Mouse (Mus musculus) thymus, postnatal 0 days (tissue): ENCODE measurements at regions not wholly inside any gene's neighbourhood (a gene's known extent, or its start where the extent isn't known, plus 50 kb on each side); places are given as distances from the start of the nearest gene placed in this dataset.
A peak's percentile ranks its signal among the peaks of the same experiment; 100 is the strongest.

Source experiments
- DNase-seq: peaks from one replicate; pipeline ENCODE4 v3.0.0-alpha.2; 2015; ENCODE audit warnings: low spot score

DNA sequence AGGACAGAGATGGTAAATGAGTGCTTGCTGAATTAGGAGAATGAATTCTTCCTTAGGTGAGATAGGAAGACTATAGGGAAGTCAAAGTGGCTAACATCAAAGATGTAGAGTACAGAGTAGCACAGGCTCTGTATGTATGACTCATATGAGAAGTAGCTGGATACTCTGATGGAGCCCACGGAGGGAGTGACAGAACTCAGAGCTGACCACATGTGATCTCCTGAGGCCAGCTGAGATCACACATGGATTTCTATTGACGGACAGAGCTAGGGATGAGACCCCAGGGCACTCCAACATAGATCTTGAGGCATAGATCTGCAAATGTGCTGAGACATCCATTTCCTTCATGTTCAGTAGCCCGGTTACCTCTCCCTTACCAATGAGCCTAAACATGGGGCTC is 66.0 kb downstream of the Cops8 start:
- no peak for DNase-seq

DNA sequence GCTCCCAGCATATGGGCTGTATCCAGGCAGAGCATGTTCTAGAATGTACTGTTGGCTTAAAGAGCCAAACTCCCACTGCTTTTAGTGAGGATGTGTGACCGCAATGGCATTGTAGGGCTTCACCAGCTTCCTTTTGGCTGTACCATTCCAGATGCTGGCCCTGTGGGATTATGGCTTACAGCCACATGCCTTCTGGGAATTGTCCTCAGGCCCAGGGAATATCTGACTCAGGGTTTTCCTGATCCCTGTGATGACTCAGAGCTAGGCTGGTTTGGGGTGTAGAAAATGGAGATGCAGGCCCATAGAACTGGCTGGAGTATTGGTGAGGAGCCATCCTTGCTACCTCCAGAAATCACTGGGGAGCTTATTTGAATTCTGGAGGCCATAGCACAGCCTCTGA is 66.5 kb downstream of the Cops8 start:
- DNase-seq = no peak

- no peak for DNase-seq
Observed at GRCm38 (mm10) chr1:90670346-90670745, 67.6 kb downstream of the Cops8 start.

DNA sequence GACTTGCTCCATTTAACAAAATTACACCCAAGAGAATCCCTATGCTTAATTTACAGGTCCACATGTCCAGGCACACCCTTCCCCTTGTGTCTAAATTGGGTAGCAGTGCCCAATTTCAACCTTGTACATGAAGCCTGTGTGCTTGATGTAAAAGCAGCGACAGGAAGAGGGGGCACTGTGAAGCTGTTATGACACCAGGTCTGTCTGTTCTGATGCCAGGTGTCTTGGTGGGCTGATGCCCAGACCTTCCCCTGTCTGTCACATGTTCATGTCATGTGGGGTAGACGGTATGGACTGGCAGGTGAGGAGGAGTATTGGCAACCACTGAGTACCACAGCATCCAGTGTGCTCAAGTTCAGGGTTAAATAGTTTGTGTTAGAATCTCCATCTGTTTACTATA is 71.0 kb downstream of the Cops8 start:
- peak; percentile 83 for DNase-seq

DNA sequence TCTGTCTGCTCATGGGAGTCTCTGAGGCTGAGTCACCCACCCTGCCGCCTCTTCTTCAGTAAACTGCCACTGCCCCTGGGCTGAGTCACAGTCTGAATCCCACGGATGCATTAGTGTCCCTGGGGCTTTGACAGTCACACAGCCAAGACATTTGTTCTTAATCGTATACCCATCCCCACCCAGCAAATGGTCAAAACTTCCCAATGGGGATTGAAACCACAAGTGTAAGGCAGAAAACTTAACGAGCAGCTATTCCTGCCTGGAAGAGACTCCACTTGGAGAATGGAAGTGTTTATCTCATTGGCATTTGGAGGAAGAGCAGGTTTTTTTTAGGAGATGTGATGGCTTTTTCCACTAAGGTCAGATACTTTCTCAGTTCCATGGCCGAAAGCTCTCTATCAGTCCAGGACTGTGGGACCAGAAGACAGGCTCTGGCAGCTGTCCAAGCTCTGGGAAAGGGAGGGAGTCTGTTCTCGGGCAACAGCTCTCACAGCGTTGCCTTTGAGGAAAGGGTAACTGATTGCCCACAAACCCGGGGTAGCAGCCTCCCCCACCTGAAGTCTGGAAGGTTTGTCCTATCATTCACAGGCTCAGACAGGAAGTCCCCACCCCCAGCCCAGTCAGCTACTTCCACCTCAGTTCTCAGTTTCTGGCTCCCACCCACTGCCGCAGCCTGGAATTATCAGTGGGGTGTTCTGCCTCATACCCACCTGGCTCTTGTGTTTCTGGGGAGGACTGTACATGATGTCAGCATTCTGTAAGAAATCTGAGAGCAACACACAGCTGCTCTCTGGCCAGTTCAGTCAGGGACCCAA is 73.6 kb downstream of the Cops8 start:
- peak; percentile 84 for DNase-seq

GRCm38 (mm10) chr1:90677188-90677587 is 74.4 kb downstream of the Cops8 start:
- no peak for DNase-seq

GRCm38 (mm10) chr1:90677651-90678201 is 74.9 kb downstream of the Cops8 start:
- no peak for DNase-seq

- no peak for DNase-seq
Observed at GRCm38 (mm10) chr1:90678416-90678815, 75.6 kb downstream of the Cops8 start.

DNA sequence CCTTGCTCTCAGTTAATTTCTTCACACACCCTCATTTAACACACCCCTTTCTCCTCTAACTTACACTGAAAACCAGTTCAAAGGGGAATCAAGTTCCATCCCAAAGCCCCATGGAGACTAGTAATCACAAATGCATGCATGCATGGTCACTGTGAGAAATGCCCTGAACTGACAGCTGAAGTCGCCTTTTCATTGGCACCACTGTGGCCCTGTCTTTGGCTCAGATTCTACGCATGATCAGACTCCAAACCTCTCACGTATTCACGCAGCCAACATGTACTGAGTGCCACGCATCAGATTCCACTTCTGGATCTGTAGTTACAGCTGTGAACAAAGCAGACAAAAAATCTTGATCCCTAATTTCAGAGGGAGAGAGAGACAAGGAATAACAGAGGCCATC is 85.3 kb downstream of the Cops8 start:
- DNase-seq = no peak

GRCm38 (mm10) chr1:90690591-90691116 is 87.9 kb downstream of the Cops8 start:
- no peak for DNase-seq

- DNase-seq = no peak
Observed at GRCm38 (mm10) chr1:90691157-90691594, 88.4 kb downstream of the Cops8 start.

- no peak for DNase-seq
Observed at GRCm38 (mm10) chr1:90692851-90693250, 90.1 kb downstream of the Cops8 start.

DNA sequence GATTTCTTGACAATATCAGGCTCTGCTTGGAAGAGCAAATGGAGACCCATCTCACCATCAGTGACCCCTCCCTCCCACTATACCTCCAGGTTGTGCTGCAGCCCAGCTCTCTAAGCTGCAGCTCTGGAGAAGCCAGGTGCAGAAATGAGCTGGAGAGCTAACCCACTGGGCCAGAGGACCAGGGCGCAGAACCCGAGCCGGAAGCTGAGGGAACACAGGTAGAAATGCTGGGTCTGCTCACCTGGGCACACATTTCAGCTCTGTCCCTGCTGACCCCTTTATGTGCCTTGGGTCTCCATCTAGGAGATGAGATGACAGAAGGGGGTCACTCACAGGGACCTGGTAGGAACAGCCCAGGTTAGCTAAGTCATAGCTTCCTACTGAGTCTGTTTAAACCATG is 92.0 kb downstream of the Cops8 start:
- DNase-seq = no peak

DNA sequence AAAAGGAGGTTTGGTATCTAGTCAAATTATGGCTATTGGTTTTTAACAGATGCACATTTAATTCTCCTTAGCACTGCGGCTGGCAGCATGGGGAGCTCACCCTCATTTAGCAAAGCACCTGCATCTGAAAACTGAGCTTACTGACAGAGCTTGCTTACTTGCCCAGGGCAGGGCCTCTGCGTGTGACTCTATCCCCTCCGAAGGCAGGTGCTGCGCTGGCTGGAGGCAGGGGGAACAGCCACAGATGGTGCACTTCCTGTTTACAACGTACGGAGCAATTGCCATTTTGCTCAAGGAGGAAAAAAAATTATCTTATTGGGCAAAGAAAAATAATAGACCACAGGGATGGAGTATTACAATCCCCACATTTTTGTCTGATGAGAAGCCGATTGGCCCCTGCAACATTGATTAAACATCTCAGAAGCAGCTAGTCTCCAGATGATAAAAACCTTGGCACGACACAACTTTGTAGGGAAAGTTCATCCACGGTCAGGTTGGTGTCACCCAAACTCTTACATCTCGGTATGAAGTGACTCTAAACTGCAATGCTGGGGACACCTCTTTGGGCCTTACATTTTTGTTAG is 92.5 kb downstream of the Cops8 start:
- peak; percentile 90 for DNase-seq

DNA sequence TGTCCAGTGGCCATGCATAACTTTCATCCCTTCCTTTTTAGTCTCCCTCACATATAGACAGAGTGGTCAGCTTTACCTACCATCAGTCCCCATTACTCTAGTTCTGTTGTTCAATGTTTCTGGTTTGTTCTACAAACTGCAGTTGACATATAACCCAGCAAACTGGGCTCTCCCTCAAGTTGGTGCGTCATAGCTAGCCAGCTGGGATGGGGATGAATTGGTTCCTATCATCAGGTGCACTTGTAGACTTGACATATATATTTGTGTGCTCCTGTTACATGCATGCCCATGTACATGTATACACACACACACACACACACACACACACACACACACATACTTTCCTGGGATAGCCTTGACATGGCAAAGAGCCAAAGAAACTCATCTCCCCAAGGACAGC is 93.2 kb downstream of the Cops8 start:
- no peak for DNase-seq

GRCm38 (mm10) chr1:90697056-90697596 is 94.3 kb downstream of the Cops8 start:
- DNase-seq = peak; percentile 62

GRCm38 (mm10) chr1:90698618-90699017 is 95.8 kb downstream of the Cops8 start:
- no peak for DNase-seq

- DNase-seq = no peak
Observed at GRCm38 (mm10) chr1:90701756-90702155, 99.0 kb downstream of the Cops8 start.

- no peak for DNase-seq
Observed at GRCm38 (mm10) chr1:90706391-90706790, 103.6 kb downstream of the Cops8 start.

GRCm38 (mm10) chr1:90709761-90710160 is 107.0 kb downstream of the Cops8 start:
- no peak for DNase-seq

DNA sequence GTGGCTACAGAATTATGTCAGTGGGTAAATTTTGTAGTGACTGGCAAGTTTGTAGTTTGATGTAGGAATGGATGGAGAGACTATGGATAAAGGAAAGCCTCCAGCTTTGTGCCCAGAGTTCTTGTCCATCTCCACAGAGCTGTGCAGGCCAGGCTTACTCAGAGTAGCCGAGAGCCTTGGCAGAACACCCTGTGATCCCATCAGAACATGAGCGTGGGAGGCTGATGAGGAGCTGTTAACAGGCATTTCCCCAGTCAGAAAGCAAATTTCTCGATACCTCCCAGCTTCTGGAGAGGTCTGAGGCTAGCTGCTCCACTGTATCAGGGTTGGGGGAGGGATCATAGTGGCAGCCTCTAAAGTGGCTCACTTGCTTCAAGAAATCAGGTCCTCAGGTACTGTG is 107.8 kb downstream of the Cops8 start:
- DNase-seq = no peak

GRCm38 (mm10) chr1:90711103-90711502 is 108.3 kb downstream of the Cops8 start:
- DNase-seq = no peak
